Mouse (Mus musculus): ENCODE data around the gene Gstp3.
"Not testable (repeated sequence)": the region's sequence is repeated elsewhere in the genome, so short reads cannot be mapped to it uniquely, and the experiment has no call there.

DNA sequence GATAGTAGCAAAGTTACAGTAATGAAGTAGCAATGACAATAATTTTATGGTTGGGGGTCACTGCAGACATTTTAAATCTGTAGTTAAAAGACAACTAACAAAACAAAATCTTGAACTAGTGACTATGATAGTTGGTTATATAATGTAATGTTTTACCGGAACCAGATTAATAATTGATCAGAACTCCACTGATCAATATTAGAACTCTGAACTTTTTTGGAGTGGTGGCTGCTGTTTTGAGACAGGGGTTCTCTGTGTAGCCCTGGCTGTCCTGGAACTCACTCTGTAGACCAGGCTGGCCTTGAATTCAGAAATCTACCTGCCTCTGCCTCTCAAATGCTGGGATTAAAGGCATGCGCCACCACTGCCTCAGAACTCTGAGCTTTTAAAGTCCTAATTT lies 8.9 kb upstream of the Gstp3 start:
- not testable (repeated sequence) for TF ChIP-seq CTCF (conservative IDR thresholded peaks at IDR 0.05; ENCODE audit: insufficient read depth, insufficient read length, low read depth, low read length); POLR2A (IDR thresholded peaks at IDR 0.05; ENCODE audit: low read depth, low read length)

All from kidney, adult 2 months (tissue).